Mouse (Mus musculus) hindbrain, embryonic 16.5 days (tissue): ENCODE measurements around the gene Ccn6. TPM values are rescaled to one million over a fixed set of nuclear protein-coding genes. Genes with fewer than 3 reads are reported as not detected.
A peak's percentile ranks its signal among the peaks of the same experiment; 100 is the strongest.

Experiments
- ATAC-seq: fragments of 200-750 bp; cut with Nextera tagmentation; 2 replicates; pipeline ENCODE4 v1.8.0; 2017; ENCODE audit warnings: moderate TSS enrichment, moderate library complexity
- H3K27ac ChIP-seq: fragments of 300-500 bp; sonication (generic); 2 replicates; pipeline ENCODE4 v1.5.1; 2014; ENCODE audit warnings: low read depth, mild to moderate bottlenecking, control low read depth, low read length, moderate library complexity
- H3K27me3 ChIP-seq: fragments of 300-500 bp; sonication (generic); replicated peaks from 2 replicates; pipeline ENCODE4 v1.6.1; 2014; ENCODE audit warnings: low read length; ENCODE audit not compliant: control insufficient read depth, insufficient read depth
- H3K36me3 ChIP-seq: fragments of 300-500 bp; sonication (generic); 2 replicates; pipeline ENCODE4 v1.6.1; 2014; ENCODE audit warnings: mild to moderate bottlenecking, low read length, moderate library complexity, mixed read lengths; ENCODE audit not compliant: control insufficient read depth, insufficient read depth
- H3K4me1 ChIP-seq: fragments of 300-500 bp; sonication (generic); 2 replicates; pipeline ENCODE4 v1.6.1; 2014; ENCODE audit warnings: low read depth, low read length; ENCODE audit not compliant: control insufficient read depth, insufficient read depth
- H3K4me2 ChIP-seq: fragments of 300-500 bp; sonication (generic); 2 replicates; pipeline ENCODE4 v1.6.1; 2014; ENCODE audit warnings: mild to moderate bottlenecking, low read length, control low read depth, moderate library complexity
- H3K4me3 ChIP-seq: fragments of 300-500 bp; sonication (generic); 2 replicates; pipeline ENCODE4 v1.5.1; 2014; ENCODE audit warnings: mild to moderate bottlenecking, low read length, control low read depth, moderate library complexity
- H3K9ac ChIP-seq: fragments of 300-500 bp; sonication (generic); 2 replicates; pipeline ENCODE4 v1.6.1; 2014; ENCODE audit warnings: low read depth, mild to moderate bottlenecking, control low read depth, low read length, moderate library complexity
- H3K9me3 ChIP-seq: fragments of 300-500 bp; sonication (generic); 2 replicates; pipeline ENCODE4 v1.6.1; 2014; ENCODE audit warnings: mild to moderate bottlenecking, low read length, moderate library complexity; ENCODE audit not compliant: control insufficient read depth
- WGBS: fragments of 180-500 bp; shearing (Covaris S2); extraction: QIAGEN DNeasy Blood & Tissue Kit; methylation state at CpG from one replicate; pipeline ENCODE4 v1.1.7; 2014; 5-methylcytosine and 5-hydroxymethylcytosine counted together
- polyA plus RNA-seq: library from polyadenylated mRNA; unstranded; fragments of >200 nt; fragmentation: Nextera tagmentation; extraction: Ambion mirVana; gene quantifications from 2 replicates; pipeline ENCODE4 v1.2.1, GENCODE M21; 2015

Ccn6 gene
- polyA plus RNA-seq, 1 experiment from 2014 or later, result 0.61 TPM

DNA sequence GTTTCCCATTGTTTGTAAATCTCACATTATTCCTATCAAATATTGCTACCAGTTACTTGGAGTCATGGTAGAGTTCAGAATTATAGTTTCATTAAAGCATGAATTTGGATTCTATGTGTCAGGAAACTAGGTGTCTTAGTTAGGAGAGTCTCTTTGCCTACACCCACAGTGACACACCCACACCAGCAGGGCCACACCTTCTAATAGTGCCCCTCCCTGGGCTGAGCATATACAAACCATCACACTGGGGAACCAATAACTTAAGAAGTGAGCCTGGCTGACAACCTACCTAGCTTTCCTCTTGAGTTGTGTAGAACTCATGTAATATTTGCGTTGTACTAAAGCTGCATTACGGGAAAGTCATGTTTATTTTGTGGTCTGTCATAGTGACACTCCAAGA lies 22.2 kb downstream of the Ccn6 start:
- no peak for ATAC-seq
- Histone ChIP-seq H3K4me2 (no peak overlapping the region), H3K9me3 (no peaks in the 10 kb centered on the region), H3K4me1 (no peaks in the 10 kb centered on the region), H3K36me3 (peaks cover 10% of the 10 kb centered on the region), H3K9ac (no peak overlapping the region), H3K27ac (no peak overlapping the region), H3K4me3 (no peak overlapping the region), H3K27me3 (no peaks in the 10 kb centered on the region)
- WGBS, result 97% methylated on average over 2 of the region's 2 CpGs

DNA sequence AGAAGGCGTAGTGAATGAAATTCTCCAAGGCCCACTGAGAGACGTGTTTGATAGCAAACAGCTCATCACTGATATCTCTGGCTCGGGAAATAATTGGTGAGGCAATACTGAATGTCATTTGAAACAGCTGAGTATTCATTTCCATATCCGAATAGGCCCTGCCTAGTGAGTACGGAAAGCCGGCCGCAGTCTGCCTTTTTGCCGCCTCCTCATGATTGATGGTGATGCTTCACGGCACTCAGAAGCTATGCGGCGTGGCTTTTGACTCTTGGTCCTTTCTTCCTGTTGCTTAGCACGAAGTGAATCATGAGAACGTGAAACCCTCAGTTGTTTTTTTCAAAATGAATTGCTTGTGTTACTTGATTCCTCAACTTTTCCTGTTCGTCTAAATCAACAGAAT lies 22.8 kb downstream of the Ccn6 start:
- Histone ChIP-seq H3K9me3 (no peaks in the 10 kb centered on the region), H3K36me3 (peaks cover 10% of the 10 kb centered on the region), H3K27me3 (no peaks in the 10 kb centered on the region), H3K4me2 (no peak overlapping the region), H3K9ac (no peak overlapping the region), H3K4me3 (no peak overlapping the region), H3K4me1 (no peaks in the 10 kb centered on the region), H3K27ac (no peak overlapping the region)
- no peak for ATAC-seq
- WGBS, result 52% methylated on average over 14 of the region's 14 CpGs

DNA sequence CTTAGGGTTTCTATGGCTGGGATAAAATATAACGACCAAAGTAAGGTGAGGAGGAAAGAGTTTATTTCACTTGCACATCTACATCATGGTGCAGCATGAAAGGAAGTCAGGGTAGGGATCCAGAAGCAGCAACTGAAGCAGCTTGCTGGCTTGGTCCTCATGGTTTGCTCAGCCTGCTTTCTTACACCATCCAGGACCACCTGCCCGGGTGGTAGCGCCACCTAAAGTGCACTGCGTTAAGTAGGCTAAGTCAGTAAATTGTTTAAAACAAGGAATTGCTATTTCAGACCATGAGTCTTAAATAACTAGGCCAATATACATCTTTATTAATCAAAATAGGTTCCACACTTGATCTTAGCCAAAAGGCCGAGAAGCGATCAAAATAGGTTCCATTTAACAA lies 24.8 kb downstream of the Ccn6 start:
- no peak overlapping the region for H3K9ac ChIP-seq
- H3K9me3 ChIP-seq, result no peaks in the 10 kb centered on the region
- peaks cover 8% of the 10 kb centered on the region; the same call in 1 of the 2 replicates for H3K36me3 ChIP-seq
- H3K4me3 ChIP-seq, result no peak overlapping the region
- no peaks in the 10 kb centered on the region for H3K27me3 ChIP-seq
- no peak overlapping the region for H3K27ac ChIP-seq
- peaks cover 6% of the 10 kb centered on the region for H3K4me1 ChIP-seq
- H3K4me2 ChIP-seq, result no peak overlapping the region
- ATAC-seq, result no peak
- WGBS, result 85% methylated on average over 6 of the region's 6 CpGs

DNA sequence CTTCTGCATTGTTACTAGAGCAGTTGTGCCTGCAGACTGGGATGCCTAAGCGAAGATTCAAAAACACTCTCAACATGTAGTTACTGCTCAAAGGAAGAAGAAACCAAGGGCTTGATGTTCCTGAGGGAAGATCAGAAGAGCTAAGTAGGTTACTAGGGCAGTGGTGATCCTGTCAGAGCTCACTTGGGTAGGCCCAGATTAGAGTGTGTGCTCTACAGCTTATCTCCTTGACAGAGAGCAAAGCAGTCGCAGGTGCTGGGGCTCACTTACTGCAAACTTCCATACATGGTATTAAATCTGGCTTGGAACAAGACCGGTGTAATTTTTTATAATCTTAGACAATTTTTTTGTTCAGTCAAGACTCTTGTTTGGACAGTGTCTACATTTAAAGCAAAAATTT lies 25.8 kb downstream of the Ccn6 start:
- WGBS, result 94% methylated on average over 3 of the region's 3 CpGs
- Histone ChIP-seq H3K9me3 (no peaks in the 10 kb centered on the region), H3K4me2 (no peak overlapping the region), H3K4me3 (no peak overlapping the region), H3K27ac (no peak overlapping the region), H3K9ac (no peak overlapping the region), H3K27me3 (no peaks in the 10 kb centered on the region), H3K4me1 (peaks cover 6% of the 10 kb centered on the region), H3K36me3 (peaks cover 6% of the 10 kb centered on the region; the same call in 1 of the 2 replicates)
- no peak for ATAC-seq

DNA sequence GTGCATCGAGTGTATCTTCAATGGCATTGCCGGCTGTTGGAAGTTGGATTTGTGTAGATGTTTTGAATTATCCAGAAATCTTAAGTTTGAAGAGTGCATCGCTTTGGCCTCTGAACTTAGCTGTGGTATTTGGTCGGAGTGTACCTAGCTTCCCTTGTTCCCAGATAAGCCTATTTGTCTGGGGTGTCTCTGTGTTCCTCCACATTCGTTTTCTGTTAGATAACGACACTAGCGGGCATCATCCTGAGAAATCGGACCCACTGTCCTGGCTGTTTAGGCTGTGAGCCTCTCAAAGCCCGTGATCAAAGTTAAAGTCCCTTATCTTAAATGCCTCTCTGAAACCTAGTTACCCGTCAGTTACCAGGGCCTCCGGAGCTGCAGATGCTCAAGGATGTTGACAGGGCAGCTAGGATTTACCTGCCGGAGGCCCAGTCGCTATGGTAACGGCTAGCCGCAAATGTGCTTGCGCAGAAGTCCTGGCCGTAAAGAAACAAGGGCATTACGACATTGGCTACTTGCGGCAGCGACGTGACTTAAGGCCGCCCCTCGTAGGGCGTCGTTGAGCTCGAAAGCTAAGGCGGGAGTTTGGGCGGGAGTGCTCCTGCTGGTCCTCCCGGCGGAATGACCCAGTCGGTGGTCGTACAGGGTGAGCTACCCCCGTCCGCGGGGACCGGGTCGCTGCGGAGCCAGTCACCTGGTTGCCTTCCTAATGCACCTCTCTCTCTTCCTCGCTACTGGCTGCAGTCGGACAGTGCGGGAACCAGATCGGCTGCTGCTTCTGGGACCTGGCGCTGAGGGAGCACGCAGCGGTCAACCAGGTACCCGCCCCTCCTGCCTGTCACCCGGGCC lies 29.9 kb downstream of the Ccn6 start, which contains the start of the genes Fam229b and Tube1:
Fam229b (minus strand) TSS at position 453 of the 849 bp plus-strand sequence.
Tube1 (plus strand) TSS at position 515 of the 849 bp plus-strand sequence.
- 4% methylated on average over 47 of the region's 47 CpGs for WGBS
- peak within 1 kb of the TSS; percentile 79 for H3K9ac ChIP-seq
- peak within 1 kb of the TSS; percentile 71 for H3K4me3 ChIP-seq
- ATAC-seq, result peak; percentile 92
- no peaks in the 10 kb centered on the region for H3K9me3 ChIP-seq
- no peaks in the 10 kb centered on the region for H3K27me3 ChIP-seq
- peak within 1 kb of the TSS; percentile 85 for H3K4me2 ChIP-seq
- peaks cover 6% of the 10 kb centered on the region for H3K4me1 ChIP-seq
- H3K27ac ChIP-seq, result peak within 1 kb of the TSS; percentile 83
- no peaks in the 10 kb centered on the region for H3K36me3 ChIP-seq

DNA sequence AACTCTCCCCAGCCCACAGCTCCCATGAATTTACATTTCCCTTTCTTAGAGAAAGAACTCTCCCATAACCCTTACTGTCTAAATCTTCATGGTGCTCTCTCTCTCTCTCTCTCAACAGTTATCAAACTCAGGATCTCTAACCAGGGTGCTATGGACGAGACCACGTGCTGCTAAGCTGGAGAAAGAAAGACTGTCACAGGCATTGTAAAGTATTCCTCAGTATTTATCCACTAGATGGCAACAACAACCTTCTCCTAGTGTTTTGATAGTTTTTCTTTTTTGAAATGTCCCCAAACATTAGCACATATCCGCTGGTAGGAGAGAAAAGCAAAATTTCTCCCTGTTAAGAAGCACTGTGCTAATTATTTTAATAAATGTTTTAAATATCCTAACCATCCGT lies 42.2 kb downstream of the Ccn6 start:
- 35% methylated on average over 4 of the region's 4 CpGs for WGBS
- no peak overlapping the region for H3K9ac ChIP-seq
- no peak overlapping the region for H3K27ac ChIP-seq
- no peak overlapping the region for H3K4me2 ChIP-seq
- no peaks in the 10 kb centered on the region for H3K4me1 ChIP-seq
- H3K4me3 ChIP-seq, result no peak overlapping the region
- no peaks in the 10 kb centered on the region; the same call in 1 of the 2 replicates for H3K36me3 ChIP-seq
- H3K27me3 ChIP-seq, result no peaks in the 10 kb centered on the region
- peak; percentile 77; the same call in 1 of the 2 replicates for ATAC-seq
- H3K9me3 ChIP-seq, result no peaks in the 10 kb centered on the region

DNA sequence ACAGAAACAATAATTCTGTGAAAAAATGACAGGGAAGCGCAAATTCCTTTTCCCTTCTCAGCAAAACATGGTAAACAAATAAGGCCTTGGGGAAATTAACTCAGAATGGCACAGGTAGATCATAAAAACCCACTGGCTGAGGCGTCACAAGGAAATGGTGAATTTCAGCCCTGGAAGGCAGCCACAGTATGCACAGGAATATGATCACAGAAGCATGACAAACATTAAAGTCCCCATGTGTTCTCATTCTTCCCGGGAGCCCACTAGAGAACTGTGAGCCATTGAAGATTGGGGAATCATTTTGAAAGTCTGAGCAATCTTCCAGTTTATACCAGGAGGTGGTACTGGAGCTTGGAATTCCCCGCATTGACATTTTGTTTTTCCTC lies 54.1 kb downstream of the Ccn6 start:
- Histone ChIP-seq H3K27ac (no peak overlapping the region), H3K27me3 (no peaks in the 10 kb centered on the region), H3K4me3 (no peak overlapping the region), H3K36me3 (no peaks in the 10 kb centered on the region), H3K9ac (no peak overlapping the region), H3K9me3 (no peaks in the 10 kb centered on the region), H3K4me2 (no peak overlapping the region), H3K4me1 (peaks cover 3% of the 10 kb centered on the region; the same call in 1 of the 2 replicates)
- ATAC-seq, result peak; percentile 24
- WGBS, result 41% methylated on average over 4 of the region's 4 CpGs

DNA sequence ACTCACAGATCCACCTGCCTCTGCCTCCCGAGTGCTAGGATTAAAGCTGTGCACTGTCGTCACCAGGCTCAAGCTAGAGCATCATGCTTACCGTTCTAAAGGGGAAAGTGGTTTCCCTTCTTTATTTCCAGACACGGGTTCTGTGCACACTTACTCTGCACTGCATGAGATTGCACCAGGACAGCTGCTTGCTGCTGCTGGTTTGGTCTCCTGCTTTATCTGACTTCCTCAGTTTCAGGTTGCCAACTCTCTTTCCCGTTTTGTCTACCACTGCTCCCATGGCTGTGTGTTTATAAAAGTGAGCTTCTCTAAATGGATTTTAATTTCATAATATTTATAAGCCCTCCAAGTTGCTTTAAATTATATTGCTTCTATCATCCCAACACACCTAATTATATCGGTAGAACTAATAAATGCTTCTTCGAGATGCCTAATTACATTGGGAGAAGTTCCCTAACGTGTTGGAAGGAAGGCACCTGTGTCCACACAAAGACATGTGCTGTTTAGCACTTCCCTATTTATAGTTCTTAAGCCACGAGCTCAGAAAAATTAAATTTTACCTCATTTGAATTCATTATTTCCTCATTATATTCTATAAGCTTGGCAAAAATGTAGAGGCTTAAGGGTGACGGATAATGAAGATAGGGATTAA lies 54.6 kb downstream of the Ccn6 start:
- H3K4me2 ChIP-seq, result no peak overlapping the region
- no peaks in the 10 kb centered on the region for H3K27me3 ChIP-seq
- no peaks in the 10 kb centered on the region for H3K9me3 ChIP-seq
- ATAC-seq, result peak; percentile 57
- H3K4me3 ChIP-seq, result no peak overlapping the region
- no peak overlapping the region for H3K9ac ChIP-seq
- H3K27ac ChIP-seq, result no peak overlapping the region
- peaks cover 3% of the 10 kb centered on the region; the same call in 1 of the 2 replicates for H3K4me1 ChIP-seq
- 65% methylated on average over 10 of the region's 10 CpGs for WGBS
- H3K36me3 ChIP-seq, result no peaks in the 10 kb centered on the region

DNA sequence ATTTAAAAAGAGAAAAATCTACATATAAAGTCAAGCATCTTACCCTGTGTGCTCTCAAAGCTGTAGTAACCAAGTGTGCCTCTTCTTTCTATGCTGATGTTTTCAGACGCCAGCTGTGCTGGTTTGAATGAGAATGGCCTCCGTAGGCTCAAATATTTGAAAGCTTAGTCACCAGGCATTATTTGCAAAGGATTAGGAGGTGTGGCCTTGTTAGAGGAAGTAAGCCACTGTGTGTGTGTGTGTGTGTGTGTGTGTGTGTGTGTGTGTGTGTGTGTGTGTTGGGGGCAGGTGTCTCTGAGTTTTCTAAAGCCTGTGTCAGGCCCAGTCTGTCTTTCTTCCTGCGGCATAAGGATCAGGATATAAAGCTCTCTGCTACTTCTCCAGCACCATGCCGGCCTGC lies 56.7 kb downstream of the Ccn6 start:
- no peaks in the 10 kb centered on the region for H3K9me3 ChIP-seq
- no peak overlapping the region for H3K27ac ChIP-seq
- H3K27me3 ChIP-seq, result no peaks in the 10 kb centered on the region
- no peak for ATAC-seq
- WGBS, result 48% methylated on average over 4 of the region's 4 CpGs
- no peaks in the 10 kb centered on the region for H3K36me3 ChIP-seq
- no peak overlapping the region for H3K4me2 ChIP-seq
- H3K4me3 ChIP-seq, result no peak overlapping the region
- peaks cover 3% of the 10 kb centered on the region; the same call in 1 of the 2 replicates for H3K4me1 ChIP-seq
- H3K9ac ChIP-seq, result no peak overlapping the region
